Mouse (Mus musculus) thymus, adult 2 months (tissue): ENCODE measurements around the gene Alas2. TPM values are rescaled to one million over a fixed set of nuclear protein-coding genes. Genes with fewer than 3 reads are reported as not detected.

Source experiments
- DNase-seq: peaks from one replicate; pipeline ENCODE4 v3.0.0; 2021
- H3K27ac ChIP-seq: fragments of 200-500 bp; 2 replicates; pipeline ENCODE4 v1.5.1; 2012; ENCODE audit warnings: low read length, control low read depth; ENCODE audit not compliant: control insufficient read depth, insufficient read depth
- H3K27me3 ChIP-seq: fragments of 200-500 bp; 2 replicates; pipeline ENCODE4 v1.6.1; 2012; ENCODE audit warnings: mild to moderate bottlenecking, low read length, moderate library complexity, mixed read lengths; ENCODE audit not compliant: control insufficient read depth, insufficient read depth
- H3K36me3 ChIP-seq: fragments of 200-500 bp; 2 replicates; pipeline ENCODE4 v1.6.1; 2012; ENCODE audit warnings: mild to moderate bottlenecking, low read length, moderate library complexity; ENCODE audit not compliant: control insufficient read depth, insufficient read depth
- H3K4me1 ChIP-seq: fragments of 200-500 bp; replicated peaks from 2 replicates; pipeline ENCODE4 v1.6.1; 2012; ENCODE audit warnings: low read length; ENCODE audit not compliant: control insufficient read depth, insufficient read depth
- H3K4me3 ChIP-seq: fragments of 200-500 bp; 2 replicates; pipeline ENCODE4 v1.5.1; 2012; ENCODE audit warnings: mild to moderate bottlenecking, low read length, control low read depth, moderate library complexity; ENCODE audit not compliant: control insufficient read depth, insufficient read depth
- CTCF ChIP-seq: fragments of 200-500 bp; IDR thresholded peaks from 2 replicates; pipeline ENCODE4 v1.5.1; 2012; ENCODE audit warnings: mild to moderate bottlenecking, control low read depth, low read length, moderate library complexity, borderline replicate concordance; ENCODE audit not compliant: control insufficient read depth, poor library complexity, insufficient read depth; ENCODE audit errors: extremely low read depth
- POLR2A ChIP-seq: fragments of 200-500 bp; IDR thresholded peaks from 2 replicates; pipeline ENCODE4 v1.6.1; 2012; ENCODE audit warnings: mild to moderate bottlenecking, low read length, control low read depth, moderate library complexity; ENCODE audit not compliant: control insufficient read depth, poor library complexity, insufficient read depth; ENCODE audit errors: extremely low read depth
- WGBS: fragments of 180-500 bp; shearing (Covaris S2); methylation state at CpG from one replicate; pipeline ENCODE4 v1.1.7; 2018; 5-methylcytosine and 5-hydroxymethylcytosine counted together
- polyA plus RNA-seq: library from polyadenylated mRNA; depleted of rRNA; stranded (reverse); fragments of >200 nt; gene quantifications from 2 replicates; pipeline ENCODE4 v1.2.3, GENCODE M21; 2012

The Alas2 gene
- polyA plus RNA-seq, 1 experiment = 11.5 TPM

DNA sequence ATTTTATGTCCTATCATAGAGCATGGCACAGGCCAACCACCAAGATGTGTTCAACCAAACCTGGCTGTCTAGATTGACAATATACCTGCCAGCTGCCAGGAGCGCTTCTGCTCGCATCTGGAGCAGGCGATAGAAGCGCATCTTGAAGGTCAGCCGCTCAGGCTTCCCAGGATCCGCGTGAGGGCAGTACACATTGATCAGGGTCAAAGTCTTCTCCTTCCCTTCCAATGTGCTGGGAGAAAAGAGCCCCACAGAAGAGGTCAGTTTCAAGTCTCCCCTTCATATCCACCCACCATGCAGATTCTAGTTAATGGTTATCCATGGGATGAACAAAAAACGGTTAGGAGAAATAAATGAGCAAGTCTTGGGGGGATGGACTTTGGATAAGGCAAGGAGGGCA lies 37.9 kb downstream of the Alas2 start:
- Histone ChIP-seq H3K4me1 (no peaks in the 10 kb centered on the region), H3K27ac (no peak overlapping the region), H3K27me3 (no peaks in the 10 kb centered on the region), H3K4me3 (no peak overlapping the region), H3K36me3 (0 out of 2 replicates have a peak, but pooled peaks cover 5% of the 10 kb centered on the region)
- no peak for DNase-seq
- WGBS = 96% methylated on average over 8 of the region's 8 CpGs
- TF ChIP-seq POLR2A (no peak), CTCF (no peak)

- 2% methylated on average over 35 of the region's 35 CpGs for WGBS
- peak within 1 kb of the TSS; percentile 82 for H3K27ac ChIP-seq
- 0 out of 2 replicates have a peak, but pooled peaks cover 5% of the 10 kb centered on the region for H3K36me3 ChIP-seq
- DNase-seq = peak; percentile 75
- peak; percentile 43; the same call in 1 of the 2 replicates for TF ChIP-seq POLR2A
- peak; percentile 56; the same call in 1 of the 2 replicates for TF ChIP-seq CTCF
- peak within 1 kb of the TSS; percentile 97 for H3K4me3 ChIP-seq
- H3K27me3 ChIP-seq = no peaks in the 10 kb centered on the region
- H3K4me1 ChIP-seq = no peaks in the 10 kb centered on the region
Observed at GRCm38 (mm10) chrX:150588023-150588764, 41.0 kb downstream of the Alas2 start, which contains the start of gene Pfkfb1. Gene Pfkfb1, plus strand, starts transcription at chrX:150588229.

GRCm38 (mm10) chrX:150589696-150590095 lies 42.5 kb downstream of the Alas2 start, which contains the start of gene Apex2:
Gene Apex2, minus strand, starts transcription at chrX:150589868.
- no peak for TF ChIP-seq CTCF
- no peak for TF ChIP-seq POLR2A
- DNase-seq = no peak
- 0 out of 2 replicates have a peak, but pooled peaks cover 5% of the 10 kb centered on the region for H3K36me3 ChIP-seq
- H3K27me3 ChIP-seq = no peaks in the 10 kb centered on the region
- H3K4me3 ChIP-seq = no peak within 1 kb of the TSS
- H3K27ac ChIP-seq = no peak within 1 kb of the TSS
- no peaks in the 10 kb centered on the region for H3K4me1 ChIP-seq
- WGBS = 96% methylated on average over 5 of the region's 5 CpGs

- Histone ChIP-seq H3K27me3 (no peaks in the 10 kb centered on the region), H3K36me3 (no peaks in the 10 kb centered on the region), H3K27ac (no peak overlapping the region), H3K4me1 (no peaks in the 10 kb centered on the region), H3K4me3 (no peak overlapping the region)
- 91% methylated on average over 12 of the region's 12 CpGs for WGBS
- DNase-seq = no peak
- TF ChIP-seq POLR2A (no peak), CTCF (no peak)
Observed at GRCm38 (mm10) chrX:150593266-150594035, 46.3 kb downstream of the Alas2 start.

- 98% methylated on average over 3 of the region's 3 CpGs for WGBS
- no peak for DNase-seq
- Histone ChIP-seq H3K4me1 (no peaks in the 10 kb centered on the region), H3K36me3 (no peaks in the 10 kb centered on the region), H3K27me3 (no peaks in the 10 kb centered on the region), H3K27ac (no peak overlapping the region), H3K4me3 (no peak overlapping the region)
- TF ChIP-seq POLR2A (no peak), CTCF (no peak)
Observed at GRCm38 (mm10) chrX:150594176-150594575, 47.0 kb downstream of the Alas2 start.

DNA sequence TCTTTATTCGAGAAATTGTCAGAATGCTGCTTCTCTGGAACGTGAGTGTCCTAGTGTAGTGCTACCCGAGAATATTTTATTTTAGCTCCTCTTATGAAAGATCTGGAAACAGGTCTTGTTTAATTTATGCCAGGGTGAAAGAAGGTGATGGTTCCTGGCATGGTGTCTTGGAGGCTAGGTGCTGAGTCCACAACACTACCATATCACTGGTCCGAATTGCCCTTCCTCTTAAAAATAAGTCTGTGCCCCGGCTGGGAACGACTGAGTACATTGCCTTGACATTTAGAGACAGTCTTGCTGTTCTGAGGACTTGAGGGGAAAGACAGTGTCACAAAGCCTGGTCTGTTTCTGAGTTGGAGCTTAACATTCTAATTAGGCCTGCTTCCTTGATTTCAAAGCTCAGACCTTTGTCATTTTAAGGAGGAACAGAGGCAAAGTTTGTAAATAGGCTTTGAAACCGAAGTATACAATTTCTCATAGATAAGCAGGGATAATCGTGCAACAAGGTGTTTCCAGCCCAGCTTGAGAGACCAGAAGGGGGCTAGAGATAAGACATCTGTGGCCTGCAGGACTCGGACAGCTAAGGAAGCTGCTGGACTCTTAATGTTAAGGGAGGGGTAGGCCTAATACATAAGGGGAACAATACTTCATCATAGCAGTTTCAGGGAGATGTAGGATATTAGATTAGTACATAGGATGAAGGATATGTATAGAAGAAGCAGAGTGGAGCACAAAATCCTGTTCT lies 48.0 kb downstream of the Alas2 start:
- 87% methylated on average over 9 of the region's 9 CpGs for WGBS
- TF ChIP-seq POLR2A (no peak), CTCF (no peak)
- DNase-seq = no peak
- no peak overlapping the region for H3K4me3 ChIP-seq
- H3K27ac ChIP-seq = no peak overlapping the region
- H3K36me3 ChIP-seq = no peaks in the 10 kb centered on the region
- H3K4me1 ChIP-seq = no peaks in the 10 kb centered on the region
- H3K27me3 ChIP-seq = no peaks in the 10 kb centered on the region
